Mouse (Mus musculus): Measurements from ENCODE around the gene Tmem39a.

Gene Tmem39a

GRCm38 (mm10) chr16:38632147-38632546 lies 73.6 kb downstream of the Tmem39a start:
- no peak for DNase-seq (ENCODE audit: low read depth, low spot score)

GRCm38 (mm10) chr16:38635833-38636390 lies 77.4 kb downstream of the Tmem39a start:
- DNase-seq (ENCODE audit: low read depth, low spot score), result no peak

- DNase-seq (ENCODE audit: low read depth, low spot score), result no peak
These were observed 78.2 kb downstream of the Tmem39a start for GRCm38 (mm10) chr16:38636682-38637081.

- no peak for DNase-seq (ENCODE audit: low read depth, low spot score)
These were observed 78.6 kb downstream of the Tmem39a start for GRCm38 (mm10) chr16:38637085-38637484.
